Mouse (Mus musculus) stomach, postnatal 0 days (tissue): ENCODE measurements at regions not wholly inside any gene's neighbourhood (a gene's known extent, or its start where the extent isn't known, plus 50 kb on each side); places are given as distances from the start of the nearest gene placed in this dataset.
"Not testable (repeated sequence)": the region's sequence is repeated elsewhere in the genome, so short reads cannot be mapped to it uniquely, and the experiment has no call there.

ENCODE experiments used
- ATAC-seq: fragments of 200-750 bp; cut with Nextera tagmentation; 2 replicates; pipeline ENCODE4 v1.8.0; 2017; ENCODE audit not compliant: low FRiP score, low TSS enrichment
- DNase-seq: peaks from one replicate; pipeline ENCODE4 v3.0.0-alpha.2; 2016; ENCODE audit warnings: low spot score
- H3K27ac ChIP-seq: fragments of 300-500 bp; sonication (generic); replicated peaks from 2 replicates; pipeline ENCODE4 v1.5.1; 2014; ENCODE audit warnings: mild to moderate bottlenecking, control low read depth
- H3K27me3 ChIP-seq: fragments of 300-500 bp; sonication (generic); 2 replicates; pipeline ENCODE4 v1.6.1; 2014; ENCODE audit warnings: low read length; ENCODE audit not compliant: control insufficient read depth, insufficient read depth
- H3K36me3 ChIP-seq: fragments of 300-500 bp; sonication (generic); 2 replicates; pipeline ENCODE4 v1.6.1; 2014; ENCODE audit warnings: low read length, mixed read lengths; ENCODE audit not compliant: control insufficient read depth, insufficient read depth
- H3K4me1 ChIP-seq: fragments of 300-500 bp; sonication (generic); replicated peaks from 2 replicates; pipeline ENCODE4 v1.6.1; 2014; ENCODE audit warnings: antibody characterized with exemption; ENCODE audit not compliant: control insufficient read depth, insufficient read depth
- H3K4me2 ChIP-seq: fragments of 300-500 bp; sonication (generic); replicated peaks from 2 replicates; pipeline ENCODE4 v1.6.1; 2014; ENCODE audit warnings: low read depth, mild to moderate bottlenecking, control low read depth, moderate library complexity
- H3K4me3 ChIP-seq: fragments of 300-500 bp; sonication (generic); 2 replicates; pipeline ENCODE4 v1.5.1; 2014; ENCODE audit warnings: low read depth, low read length, control low read depth
- H3K9ac ChIP-seq: fragments of 300-500 bp; sonication (generic); 2 replicates; pipeline ENCODE4 v1.6.1; 2014; ENCODE audit warnings: mild to moderate bottlenecking, low read length, control low read depth, mixed read lengths
- H3K9me3 ChIP-seq: fragments of 300-500 bp; sonication (generic); 2 replicates; pipeline ENCODE4 v1.6.1; 2016; ENCODE audit warnings: low read length; ENCODE audit not compliant: control insufficient read depth
- CTCF ChIP-seq: IDR thresholded peaks from 2 replicates; pipeline ENCODE4 v1.5.1; 2016; ENCODE audit warnings: antibody characterized with exemption, low read depth, mild to moderate bottlenecking, moderate library complexity
- EP300 ChIP-seq: optimal IDR thresholded peaks from 2 replicates; pipeline ENCODE3; 2016; ENCODE audit warnings: antibody characterized with exemption
- WGBS: fragments of 180-500 bp; shearing (Covaris S2); extraction: QIAGEN DNeasy Blood & Tissue Kit; methylation state at CpG from one replicate; pipeline ENCODE4 v1.1.7; 2014; 5-methylcytosine and 5-hydroxymethylcytosine counted together

GRCm38 (mm10) chrX:79760887-79761286, 89.7 kb upstream of the Mageb16 start:
- Histone ChIP-seq H3K27ac (no peak overlapping the region), H3K4me1 (no peaks in the 10 kb centered on the region), H3K9ac (no peak overlapping the region), H3K9me3 (no peaks in the 10 kb centered on the region), H3K4me3 (no peak overlapping the region), H3K4me2 (no peak overlapping the region), H3K27me3 (no peaks in the 10 kb centered on the region), H3K36me3 (no peaks in the 10 kb centered on the region)
- ATAC-seq (no peak), DNase-seq (no peak)
- TF ChIP-seq EP300 (no peak), CTCF (peak; percentile 43)

DNA sequence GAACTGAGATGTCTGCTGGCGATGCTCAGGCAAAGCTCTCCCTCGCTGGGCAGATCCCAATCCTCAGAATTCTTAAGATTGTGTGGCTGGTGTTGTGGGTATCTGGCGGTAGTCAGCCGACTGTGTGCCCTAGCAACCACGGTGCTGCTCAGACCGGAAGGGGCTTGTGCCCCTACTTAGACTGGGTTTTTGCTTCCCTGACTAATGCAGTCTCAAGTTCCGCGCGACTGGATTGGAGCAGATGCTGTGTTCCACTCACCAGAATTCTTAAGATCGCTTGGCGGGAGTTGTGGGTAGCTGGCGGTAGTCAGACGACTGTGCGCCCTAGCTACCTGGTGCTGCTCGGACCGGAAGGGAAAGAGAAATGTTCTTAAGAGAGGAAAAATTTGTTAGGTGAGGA, 87.4 kb upstream of the Mageb16 start:
- not testable (repeated sequence) for H3K27me3 ChIP-seq, H3K27ac ChIP-seq, H3K9ac ChIP-seq, H3K36me3 ChIP-seq, H3K9me3 ChIP-seq, H3K4me3 ChIP-seq, H3K4me1 ChIP-seq, H3K4me2 ChIP-seq, ATAC-seq, DNase-seq
- WGBS, result 74% methylated on average over 16 of the region's 16 CpGs
